Mouse (Mus musculus) mature B cell (primary cell): ENCODE measurements around the gene Sucla2.
"Not testable (repeated sequence)": the region's sequence is repeated elsewhere in the genome, so short reads cannot be mapped to it uniquely, and the experiment has no call there.

Source experiments
- in situ Hi-C: fragments of 300-500 bp; cut with MboI; formaldehyde crosslinking; loops from 2 replicates; pipeline ENCODE4 v1.14.3; 2019

Sucla2 gene

DNA sequence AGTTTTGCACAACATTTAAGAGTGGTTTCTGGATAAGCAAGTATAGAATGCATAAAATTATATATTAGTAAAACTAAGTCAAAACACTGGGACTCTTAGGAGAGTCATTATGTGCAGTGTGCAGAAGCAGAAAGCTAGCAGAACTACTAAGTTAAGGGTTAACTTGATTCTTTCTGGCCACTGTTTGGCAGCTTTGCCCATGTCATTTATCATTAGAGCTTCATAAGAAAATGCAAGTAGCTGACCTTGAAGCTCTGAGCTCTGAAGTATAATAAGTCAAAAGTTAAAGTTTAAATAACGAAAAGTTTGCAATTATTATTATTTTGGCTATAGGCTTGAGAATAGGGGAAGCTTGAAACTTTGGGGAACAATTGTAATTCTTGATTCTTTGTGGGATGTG lies 89.8 kb downstream of the Sucla2 start:
- in situ Hi-C loops, result not testable (repeated sequence)

GRCm38 (mm10) chr14:73620880-73621279 lies 95.8 kb downstream of the Sucla2 start:
- in situ Hi-C loops, result no loop called here

DNA sequence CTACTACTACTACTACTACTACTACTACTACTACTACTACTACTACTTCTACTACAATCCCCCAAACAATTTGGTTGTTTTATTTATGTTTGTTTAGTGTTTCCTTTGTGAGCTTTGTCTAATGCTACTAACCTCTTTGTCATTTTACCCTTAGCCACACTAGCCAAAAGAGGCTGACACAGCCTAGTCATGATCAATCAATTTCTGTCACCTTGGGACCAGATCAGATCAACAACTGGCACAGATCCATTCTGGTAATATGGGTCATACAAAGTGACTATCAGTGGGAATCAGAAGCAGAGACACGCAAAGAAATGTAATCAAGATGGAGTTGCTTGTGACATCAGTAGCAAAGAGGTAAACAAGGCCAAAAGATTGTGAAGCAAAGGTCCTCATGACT lies 97.9 kb downstream of the Sucla2 start:
- in situ Hi-C loops, result no loop called here

GRCm38 (mm10) chr14:73625469-73625868 lies 100.3 kb downstream of the Sucla2 start:
- in situ Hi-C loops, result no loop called here

GRCm38 (mm10) chr14:73631511-73631910 lies 106.4 kb downstream of the Sucla2 start:
- in situ Hi-C loops, result no loop called here

DNA sequence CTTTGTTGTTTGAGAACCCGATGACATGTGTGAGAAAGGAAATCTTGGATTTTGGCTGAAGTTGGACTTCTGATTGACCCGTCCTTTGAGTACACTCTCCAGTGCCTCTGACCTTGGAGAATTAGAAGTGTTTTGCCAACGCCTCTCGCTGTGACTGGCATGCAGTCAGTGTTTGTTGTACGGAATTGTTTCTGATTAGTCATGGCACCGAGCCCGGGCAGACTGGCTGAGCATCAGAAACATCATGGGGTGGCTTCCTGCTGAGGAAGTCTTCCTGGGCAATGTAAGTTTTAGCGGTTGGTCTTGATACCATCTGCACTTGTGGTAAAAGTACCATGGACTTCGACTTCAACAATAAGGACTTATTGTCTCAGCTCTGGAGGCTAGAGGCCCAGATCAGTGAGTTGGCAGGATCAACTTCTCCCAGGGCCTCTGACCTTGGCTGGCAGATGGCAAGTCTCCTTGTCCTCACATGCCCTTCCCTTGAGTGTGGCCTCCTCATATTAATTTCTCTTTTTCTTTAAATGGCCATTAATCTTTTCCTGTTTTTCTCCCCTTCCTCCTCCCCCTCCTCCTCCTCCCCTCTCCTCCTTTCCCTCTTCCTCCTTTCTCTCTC lies 107.6 kb downstream of the Sucla2 start:
- in situ Hi-C loops, result no loop called here

GRCm38 (mm10) chr14:73634356-73634755 lies 109.2 kb downstream of the Sucla2 start:
- in situ Hi-C loops, result no loop called here

- in situ Hi-C loops, result no loop called here
Measured at GRCm38 (mm10) chr14:73637460-73637859, 112.3 kb downstream of the Sucla2 start.
